Mouse (Mus musculus): ENCODE data around the gene Ctrl. TPM values are rescaled to one million over a fixed set of nuclear protein-coding genes. Genes with fewer than 3 reads are reported as not detected.

Ctrl gene
- polyA plus RNA-seq, 2 experiments, result 0.27 to 1.0 TPM

DNA sequence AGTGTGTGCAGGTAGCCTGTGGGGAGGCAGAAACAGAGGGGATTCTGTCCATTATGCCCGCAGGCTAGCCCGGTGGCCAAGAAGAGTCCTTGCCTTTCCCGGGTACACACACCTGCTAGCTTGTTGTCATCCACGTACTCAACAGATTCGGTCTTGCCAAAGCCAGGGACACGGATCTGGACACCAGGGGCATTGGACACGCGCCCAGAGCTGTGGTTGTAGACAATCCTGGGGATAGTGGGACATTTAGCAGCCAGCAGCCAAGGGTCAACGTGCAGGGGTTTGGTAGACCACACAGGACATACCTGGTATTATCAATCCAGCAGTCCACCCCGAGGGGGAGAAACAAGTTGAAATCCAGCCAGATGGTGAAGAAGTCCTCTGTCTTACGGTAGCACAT, 8.4 kb upstream of the Ctrl start:
- Histone ChIP-seq H3K27ac (no peak overlapping the region), H3K9ac (replicated peaks) (no peak overlapping the region), H3K4me3 (ENCODE audit: insufficient read depth in 1 of 2, low read depth in 2 of 2, low read length in 2 of 2) (peak overlapping the region; percentile 41 to 52), H3K4me1 (replicated peaks; ENCODE audit: control insufficient read depth in 2 of 2, insufficient read depth in 2 of 2, low read length in 1 of 2) (peaks cover 5 to 7% of the 10 kb centered on the region in 2 experiments), H3K4me2 (ENCODE audit: low read depth) (peak overlapping the region; percentile 43), H3K27me3 (ENCODE audit: control insufficient read depth, insufficient read depth, low read length) (no peaks in the 10 kb centered on the region), H3K36me3 (replicated peaks; ENCODE audit: control insufficient read depth, insufficient read depth, low read depth) (peaks cover 14% of the 10 kb centered on the region; the same call in 1 of the 2 replicates), H3K9me3 (ENCODE audit: control insufficient read depth, low read length) (no peaks in the 10 kb centered on the region)
- DNase-seq (ENCODE audit: low read depth in 3 of 3, low spot score in 3 of 3) (no peak), ATAC-seq (ENCODE audit: insufficient read depth) (no peak)
- 85% methylated on average over 11 of the region's 11 CpGs for WGBS (ENCODE audit: insufficient replicate concordance)
- no peak for TF ChIP-seq EP300 (IDR thresholded peaks at IDR 0.05; ENCODE audit: low read depth)
- TF ChIP-seq CTCF (IDR thresholded peaks at IDR 0.05; ENCODE audit: low read depth), result no peak

DNA sequence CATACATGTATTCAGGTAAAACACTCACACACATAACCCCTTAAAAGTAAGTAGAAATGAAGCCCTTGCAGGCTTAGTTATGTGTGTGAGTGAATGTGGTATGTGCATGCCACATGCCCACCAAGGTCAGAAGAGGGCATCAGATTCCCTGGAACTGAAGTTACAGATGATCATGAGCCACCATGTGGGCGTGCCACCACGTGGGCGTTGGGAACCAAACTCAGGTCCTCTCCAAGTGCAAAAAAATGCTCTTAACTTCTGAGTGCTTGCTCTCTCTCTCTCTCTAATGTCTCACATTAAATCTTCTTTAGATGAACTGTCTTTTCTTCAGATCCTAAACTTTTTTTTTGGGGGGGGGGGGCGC, 4.6 kb upstream of the Ctrl start, which contains the start of gene Psmb10:
Gene Psmb10, minus strand, starts transcription at position 139 of the 364 bp plus-strand sequence.
- peak in 1 of 3 experiments; percentile 41 for DNase-seq (ENCODE audit: low read depth in 3 of 3, low spot score in 3 of 3)
- 3% methylated on average over 4 of the region's 4 CpGs for WGBS (ENCODE audit: insufficient replicate concordance)
- TF ChIP-seq CTCF (IDR thresholded peaks at IDR 0.05; ENCODE audit: low read depth) (0 out of 2 replicates have a peak, but pooled peaks have one; percentile 7), EP300 (IDR thresholded peaks at IDR 0.05; ENCODE audit: low read depth) (no peak)
- Histone ChIP-seq H3K4me3 (ENCODE audit: insufficient read depth in 1 of 2, low read depth in 2 of 2, low read length in 2 of 2) (peak within 1 kb of the TSS; percentile 80 to 84), H3K36me3 (replicated peaks; ENCODE audit: control insufficient read depth, insufficient read depth, low read depth) (no peaks in the 10 kb centered on the region), H3K4me2 (ENCODE audit: low read depth) (peak within 1 kb of the TSS; percentile 92), H3K27me3 (ENCODE audit: control insufficient read depth, insufficient read depth, low read length) (no peaks in the 10 kb centered on the region), H3K9me3 (ENCODE audit: control insufficient read depth, low read length) (no peaks in the 10 kb centered on the region), H3K4me1 (replicated peaks; ENCODE audit: control insufficient read depth in 2 of 2, insufficient read depth in 2 of 2, low read length in 1 of 2) (peaks cover 16 to 26% of the 10 kb centered on the region in 2 experiments), H3K27ac (peak within 1 kb of the TSS; percentile 68), H3K9ac (replicated peaks) (peak within 1 kb of the TSS; percentile 86)
- no peak for ATAC-seq (ENCODE audit: insufficient read depth)

DNA sequence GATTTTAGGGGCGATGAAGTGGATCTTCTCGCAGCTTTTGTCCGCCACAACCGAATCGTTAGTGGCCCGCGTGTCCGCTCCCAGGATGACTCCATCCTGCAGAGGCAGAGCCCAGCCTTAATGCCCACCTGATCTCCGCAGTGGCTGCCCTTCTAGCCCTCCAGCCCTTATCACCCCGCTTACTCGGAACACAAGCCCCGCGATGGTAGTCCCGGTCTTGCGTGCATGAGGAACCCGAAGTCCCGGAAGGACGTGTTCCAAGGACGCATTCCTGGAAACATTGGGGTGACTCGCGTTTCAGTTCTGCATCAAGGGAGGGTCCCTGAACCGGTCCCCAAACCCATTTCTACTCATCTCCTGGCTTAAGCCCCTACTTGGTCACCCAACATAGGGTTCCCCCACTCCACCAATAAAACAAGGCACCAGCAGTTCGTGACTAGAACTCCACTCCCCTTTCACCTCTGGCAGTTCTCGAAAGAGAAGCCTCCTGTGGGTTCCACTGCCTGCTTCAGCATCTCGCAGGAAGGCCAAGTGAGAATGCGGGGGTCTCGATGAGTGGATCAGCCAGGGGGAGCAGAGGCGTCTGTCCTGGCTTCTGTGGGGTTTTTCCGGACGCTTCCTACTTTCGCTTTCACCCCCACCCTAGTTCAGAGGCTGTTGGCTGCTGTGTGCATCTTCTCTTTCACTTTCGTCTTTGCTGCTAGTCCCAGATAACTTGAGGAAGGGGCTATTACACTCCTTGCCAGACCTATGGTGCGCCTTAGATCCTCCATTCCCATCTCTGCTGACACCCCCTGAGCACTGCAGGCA, 4.0 kb upstream of the Ctrl start:
- Histone ChIP-seq H3K4me2 (ENCODE audit: low read depth) (peak overlapping the region; percentile 92), H3K9ac (replicated peaks) (peak overlapping the region; percentile 86), H3K36me3 (replicated peaks; ENCODE audit: control insufficient read depth, insufficient read depth, low read depth) (no peaks in the 10 kb centered on the region), H3K27me3 (ENCODE audit: control insufficient read depth, insufficient read depth, low read length) (no peaks in the 10 kb centered on the region), H3K9me3 (ENCODE audit: control insufficient read depth, low read length) (no peaks in the 10 kb centered on the region), H3K4me3 (ENCODE audit: insufficient read depth in 1 of 2, low read depth in 2 of 2, low read length in 2 of 2) (peak overlapping the region; percentile 80 to 84), H3K27ac (peak overlapping the region; percentile 68), H3K4me1 (replicated peaks; ENCODE audit: control insufficient read depth in 2 of 2, insufficient read depth in 2 of 2, low read length in 1 of 2) (peaks cover 16 to 26% of the 10 kb centered on the region in 2 experiments)
- DNase-seq (ENCODE audit: low read depth in 3 of 3, low spot score in 3 of 3), result peak in 1 of 3 experiments; percentile 31
- ATAC-seq (ENCODE audit: insufficient read depth), result peak; percentile 18; the same call in 1 of the 2 replicates
- TF ChIP-seq EP300 (IDR thresholded peaks at IDR 0.05; ENCODE audit: low read depth) (no peak), CTCF (IDR thresholded peaks at IDR 0.05; ENCODE audit: low read depth) (no peak)
- under 1% methylated on average over 33 of the region's 33 CpGs for WGBS (ENCODE audit: insufficient replicate concordance)

DNA sequence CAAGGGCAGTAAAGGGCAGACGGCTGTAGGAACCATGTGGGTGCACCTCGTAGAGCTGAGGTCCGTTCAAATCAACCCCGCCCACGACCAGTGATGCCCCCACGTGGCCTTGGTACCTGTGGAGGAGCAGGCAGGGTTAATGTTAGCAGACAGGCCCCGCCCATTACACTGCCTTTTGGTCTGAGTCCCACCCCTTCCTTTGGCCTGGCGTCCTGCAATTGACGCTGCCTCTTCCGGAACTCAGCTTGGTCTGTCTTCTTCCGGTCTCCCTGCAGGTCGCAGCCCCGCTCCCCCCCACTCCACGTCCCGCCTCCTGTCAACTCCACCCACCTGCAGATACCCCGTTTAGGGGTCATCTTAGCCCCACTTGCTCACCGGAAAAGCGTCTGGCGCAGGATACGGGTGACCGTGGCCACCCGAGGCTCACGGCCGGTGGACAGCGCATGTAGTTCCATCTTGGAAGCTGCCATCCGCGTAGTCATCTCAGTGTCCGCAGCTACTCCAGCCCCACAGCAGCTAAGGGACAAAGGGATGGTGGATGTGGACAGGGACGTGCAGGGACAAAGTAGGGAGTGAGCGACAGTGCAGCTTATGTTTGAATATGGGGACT, 3.3 kb upstream of the Ctrl start:
- no peaks in the 10 kb centered on the region for H3K9me3 ChIP-seq (ENCODE audit: control insufficient read depth, low read length)
- H3K27me3 ChIP-seq (ENCODE audit: control insufficient read depth, insufficient read depth, low read length), result no peaks in the 10 kb centered on the region
- ATAC-seq (ENCODE audit: insufficient read depth) (peak; percentile 81), DNase-seq (ENCODE audit: low read depth in 3 of 3, low spot score in 3 of 3) (peak; percentile 78 to 81 (median 79))
- peak overlapping the region; percentile 80 to 84 for H3K4me3 ChIP-seq (ENCODE audit: insufficient read depth in 1 of 2, low read depth in 2 of 2, low read length in 2 of 2)
- H3K9ac ChIP-seq (replicated peaks), result peak overlapping the region; percentile 86
- no peak for TF ChIP-seq EP300 (IDR thresholded peaks at IDR 0.05; ENCODE audit: low read depth)
- no peak for TF ChIP-seq CTCF (IDR thresholded peaks at IDR 0.05; ENCODE audit: low read depth)
- H3K4me1 ChIP-seq (replicated peaks; ENCODE audit: control insufficient read depth in 2 of 2, insufficient read depth in 2 of 2, low read length in 1 of 2), result peaks cover 16 to 26% of the 10 kb centered on the region in 2 experiments
- 0% methylated on average over 30 of the region's 30 CpGs for WGBS (ENCODE audit: insufficient replicate concordance)
- no peaks in the 10 kb centered on the region for H3K36me3 ChIP-seq (replicated peaks; ENCODE audit: control insufficient read depth, insufficient read depth, low read depth)
- peak overlapping the region; percentile 68 for H3K27ac ChIP-seq
- peak overlapping the region; percentile 92 for H3K4me2 ChIP-seq (ENCODE audit: low read depth)

Data from liver, embryonic 14.5 days (tissue).